Mouse (Mus musculus): ENCODE results near the gene Csf1. TPM values are rescaled to one million over a fixed set of nuclear protein-coding genes. Genes with fewer than 3 reads are reported as not detected.
"Not testable (repeated sequence)": the region's sequence is repeated elsewhere in the genome, so short reads cannot be mapped to it uniquely, and the experiment has no call there.

Gene Csf1
- polyA plus RNA-seq, 1 experiment, result 2.8 TPM

DNA sequence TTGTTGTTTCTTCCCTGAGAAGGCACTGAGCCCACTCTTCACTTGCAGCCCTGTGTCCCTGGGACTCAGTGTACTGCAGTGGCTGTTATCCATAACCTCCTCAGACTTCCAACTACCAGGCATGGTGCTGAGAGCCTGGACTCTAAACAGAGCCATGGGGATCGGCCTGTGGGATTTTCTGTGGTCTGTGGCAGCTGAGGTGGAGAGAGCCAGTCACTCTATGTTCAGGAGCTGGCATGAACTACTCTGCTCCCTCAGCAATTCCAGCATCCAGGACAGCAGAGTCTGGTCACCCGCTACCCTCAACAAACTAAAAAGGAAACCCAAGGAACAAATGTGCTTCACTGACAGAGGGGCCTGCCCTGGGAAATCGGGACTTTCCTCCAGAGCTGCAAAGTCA, 20.8 kb downstream of the Csf1 start:
- 0 out of 2 replicates have a peak overlapping the region, but pooled peaks have one; percentile 37 for H3K27ac ChIP-seq (ENCODE audit: control insufficient read depth, insufficient read depth, low read depth, low read length)
- no peak overlapping the region for H3K4me3 ChIP-seq (ENCODE audit: control insufficient read depth, low read depth, low read length)
- no peaks in the 10 kb centered on the region for H3K27me3 ChIP-seq (ENCODE audit: control insufficient read depth, insufficient read depth, low read length)
- H3K36me3 ChIP-seq (ENCODE audit: control insufficient read depth, insufficient read depth, low read length), result no peaks in the 10 kb centered on the region
- no peak for TF ChIP-seq CTCF (IDR thresholded peaks at IDR 0.05; ENCODE audit: control insufficient read depth, insufficient read depth, insufficient replicate concordance, low read depth, low read length)
- TF ChIP-seq POLR2A (IDR thresholded peaks at IDR 0.05; ENCODE audit: control insufficient read depth, low read depth, low read length), result no peak
- H3K4me1 ChIP-seq (ENCODE audit: control insufficient read depth, insufficient read depth, low read length), result peaks cover 24% of the 10 kb centered on the region

DNA sequence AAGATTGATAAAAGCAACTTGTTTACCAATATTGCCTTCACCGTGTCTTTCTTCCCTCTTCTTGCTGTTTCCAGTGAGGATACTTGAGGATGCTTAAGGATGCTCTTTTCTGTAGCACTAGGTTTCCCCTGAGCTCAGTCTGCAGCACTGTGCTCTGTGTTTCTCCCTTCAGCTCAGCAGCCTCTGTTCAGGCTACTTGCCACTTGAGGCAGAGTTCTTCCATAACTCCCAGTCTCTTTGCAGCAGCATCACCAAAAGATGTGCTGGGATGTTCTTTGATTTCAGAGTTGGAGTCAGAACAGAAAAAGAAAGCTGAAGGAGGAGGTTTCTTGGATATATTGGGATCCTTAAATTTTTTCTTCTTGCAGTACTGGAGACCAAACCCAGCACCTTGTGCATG, 21.6 kb downstream of the Csf1 start:
- TF ChIP-seq CTCF (IDR thresholded peaks at IDR 0.05; ENCODE audit: control insufficient read depth, insufficient read depth, insufficient replicate concordance, low read depth, low read length), result no peak
- no peak for TF ChIP-seq POLR2A (IDR thresholded peaks at IDR 0.05; ENCODE audit: control insufficient read depth, low read depth, low read length)
- Histone ChIP-seq H3K4me3 (ENCODE audit: control insufficient read depth, low read depth, low read length) (no peak overlapping the region), H3K27ac (ENCODE audit: control insufficient read depth, insufficient read depth, low read depth, low read length) (no peak overlapping the region), H3K36me3 (ENCODE audit: control insufficient read depth, insufficient read depth, low read length) (no peaks in the 10 kb centered on the region), H3K27me3 (ENCODE audit: control insufficient read depth, insufficient read depth, low read length) (no peaks in the 10 kb centered on the region), H3K4me1 (ENCODE audit: control insufficient read depth, insufficient read depth, low read length) (peaks cover 20% of the 10 kb centered on the region)

DNA sequence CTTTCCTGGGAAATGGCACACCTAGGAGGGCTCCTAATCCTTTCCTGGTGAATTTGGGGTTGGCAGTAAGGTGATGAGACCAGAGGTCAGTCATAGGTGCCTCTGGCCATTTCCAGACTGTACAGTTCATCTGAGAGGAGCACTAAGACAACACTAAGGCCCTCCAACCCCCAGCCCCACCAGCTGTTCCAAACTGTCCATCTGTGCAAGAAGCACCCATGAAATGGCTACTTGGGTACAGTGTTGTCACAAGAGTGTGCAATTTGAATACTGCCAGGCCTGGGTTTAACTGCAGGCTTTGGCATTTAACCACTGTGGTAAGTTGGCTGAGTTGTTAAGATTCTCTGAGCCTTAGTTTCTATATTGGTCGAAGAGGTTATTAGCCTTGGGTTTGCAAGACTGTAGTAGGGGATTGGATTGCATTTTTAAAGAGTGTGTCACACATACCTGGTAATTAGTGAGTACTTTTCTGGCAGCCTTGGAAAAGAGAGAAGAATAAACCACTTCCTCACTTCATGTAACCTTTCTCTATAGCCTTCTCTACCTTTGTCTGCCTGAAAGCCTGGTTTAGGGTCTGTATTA, 22.6 kb downstream of the Csf1 start:
- Histone ChIP-seq H3K36me3 (ENCODE audit: control insufficient read depth, insufficient read depth, low read length) (no peaks in the 10 kb centered on the region), H3K4me1 (ENCODE audit: control insufficient read depth, insufficient read depth, low read length) (peaks cover 11% of the 10 kb centered on the region), H3K4me3 (ENCODE audit: control insufficient read depth, low read depth, low read length) (no peak overlapping the region), H3K27me3 (ENCODE audit: control insufficient read depth, insufficient read depth, low read length) (no peaks in the 10 kb centered on the region), H3K27ac (ENCODE audit: control insufficient read depth, insufficient read depth, low read depth, low read length) (no peak overlapping the region)
- TF ChIP-seq POLR2A (IDR thresholded peaks at IDR 0.05; ENCODE audit: control insufficient read depth, low read depth, low read length), result no peak
- no peak for TF ChIP-seq CTCF (IDR thresholded peaks at IDR 0.05; ENCODE audit: control insufficient read depth, insufficient read depth, insufficient replicate concordance, low read depth, low read length)

DNA sequence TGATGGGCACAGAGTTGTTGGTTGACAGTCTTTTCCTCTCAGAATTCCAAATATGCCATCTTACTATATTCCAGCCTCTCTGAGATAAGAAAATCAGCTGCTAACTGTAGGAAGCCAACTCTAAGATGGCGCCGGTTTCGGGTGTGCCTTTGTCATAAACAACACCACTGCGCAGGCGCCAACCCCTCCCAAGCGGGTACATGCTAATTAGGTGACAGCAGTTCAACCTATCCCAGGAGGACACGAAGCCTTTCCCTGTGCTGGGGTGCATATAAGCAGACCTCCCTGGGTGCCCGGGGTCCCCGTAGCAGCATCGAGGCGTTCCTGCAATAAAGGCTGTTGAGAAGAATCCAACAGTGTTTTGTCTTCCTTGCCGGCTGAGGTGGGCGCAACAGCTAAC, 24.6 kb downstream of the Csf1 start:
- Histone ChIP-seq H3K27ac (ENCODE audit: control insufficient read depth, insufficient read depth, low read depth, low read length) (peak overlapping the region; percentile 66; the same call in 1 of the 2 replicates), H3K4me3 (ENCODE audit: control insufficient read depth, low read depth, low read length) (peak overlapping the region; percentile 74)
- peak; percentile 65 for TF ChIP-seq POLR2A (IDR thresholded peaks at IDR 0.05; ENCODE audit: control insufficient read depth, low read depth, low read length)
- H3K4me1 ChIP-seq (ENCODE audit: control insufficient read depth, insufficient read depth, low read length); H3K36me3 ChIP-seq (ENCODE audit: control insufficient read depth, insufficient read depth, low read length); H3K27me3 ChIP-seq (ENCODE audit: control insufficient read depth, insufficient read depth, low read length): not testable (repeated sequence)

DNA sequence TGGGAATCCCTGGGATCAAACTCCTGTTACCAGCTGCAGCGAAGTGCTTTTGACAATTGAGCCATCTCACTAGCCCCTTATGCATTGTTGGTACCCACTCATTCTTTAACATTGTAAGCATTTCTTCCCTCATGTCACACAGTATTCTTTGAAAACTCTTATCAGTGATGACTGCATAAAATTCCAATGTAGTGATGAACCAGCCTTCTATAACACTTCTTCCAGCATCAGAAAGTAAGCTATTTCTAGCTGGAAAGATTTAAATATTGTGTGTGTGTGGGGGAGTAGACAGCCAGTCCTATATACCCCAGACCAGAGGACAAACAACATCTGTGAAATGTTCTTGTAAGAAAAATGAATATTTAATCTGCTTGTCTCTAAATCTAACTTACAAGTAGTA, 26.9 kb downstream of the Csf1 start:
- Histone ChIP-seq H3K27ac (ENCODE audit: control insufficient read depth, insufficient read depth, low read depth, low read length) (no peak overlapping the region), H3K36me3 (ENCODE audit: control insufficient read depth, insufficient read depth, low read length) (no peaks in the 10 kb centered on the region), H3K4me1 (ENCODE audit: control insufficient read depth, insufficient read depth, low read length) (no peaks in the 10 kb centered on the region), H3K27me3 (ENCODE audit: control insufficient read depth, insufficient read depth, low read length) (no peaks in the 10 kb centered on the region), H3K4me3 (ENCODE audit: control insufficient read depth, low read depth, low read length) (no peak overlapping the region)
- no peak for TF ChIP-seq CTCF (IDR thresholded peaks at IDR 0.05; ENCODE audit: control insufficient read depth, insufficient read depth, insufficient replicate concordance, low read depth, low read length)
- TF ChIP-seq POLR2A (IDR thresholded peaks at IDR 0.05; ENCODE audit: control insufficient read depth, low read depth, low read length), result no peak

DNA sequence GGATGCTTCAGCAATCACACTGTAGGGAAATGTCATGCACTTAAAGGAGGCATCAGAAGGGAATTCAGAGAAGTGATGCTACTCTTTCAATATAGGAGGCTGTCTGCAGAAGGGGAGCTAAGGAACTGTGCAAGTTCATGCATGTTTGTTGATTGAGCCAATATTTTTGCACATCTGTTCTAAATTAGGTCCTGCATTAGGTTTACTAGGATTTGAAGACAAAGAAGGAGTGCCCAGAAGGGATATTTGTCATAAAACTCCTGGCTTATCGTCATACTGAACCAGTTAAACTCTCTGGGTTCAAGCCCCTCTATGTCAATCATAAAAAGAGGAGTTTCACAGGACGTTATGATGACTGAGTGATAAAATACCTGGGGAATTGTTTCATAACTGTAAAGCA, 30.0 kb downstream of the Csf1 start:
- H3K27me3 ChIP-seq (ENCODE audit: control insufficient read depth, insufficient read depth, low read length), result no peaks in the 10 kb centered on the region
- TF ChIP-seq CTCF (IDR thresholded peaks at IDR 0.05; ENCODE audit: control insufficient read depth, insufficient read depth, insufficient replicate concordance, low read depth, low read length), result no peak
- TF ChIP-seq POLR2A (IDR thresholded peaks at IDR 0.05; ENCODE audit: control insufficient read depth, low read depth, low read length), result no peak
- H3K27ac ChIP-seq (ENCODE audit: control insufficient read depth, insufficient read depth, low read depth, low read length), result no peak overlapping the region

DNA sequence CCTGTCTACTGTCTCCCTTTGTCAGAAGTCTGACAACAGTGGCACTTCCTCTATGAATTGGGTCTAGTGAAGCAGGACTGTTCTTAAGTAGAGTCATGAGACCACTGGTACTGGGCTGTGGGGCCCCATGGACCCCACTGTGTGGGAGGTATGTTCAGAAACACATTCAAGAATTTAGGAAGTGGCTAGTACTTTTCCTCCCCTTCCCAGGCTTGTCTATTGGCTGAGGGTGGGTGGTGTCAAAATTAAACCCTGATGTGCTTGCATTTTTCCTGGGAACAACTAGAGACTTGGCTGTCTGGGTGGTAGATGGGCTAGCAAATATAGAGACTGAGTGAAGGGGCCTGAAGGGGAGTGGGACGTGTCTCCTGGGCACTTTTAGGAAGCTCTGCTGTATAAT, 31.8 kb downstream of the Csf1 start:
- no peaks in the 10 kb centered on the region for H3K4me1 ChIP-seq (ENCODE audit: control insufficient read depth, insufficient read depth, low read length)
- H3K36me3 ChIP-seq (ENCODE audit: control insufficient read depth, insufficient read depth, low read length), result no peaks in the 10 kb centered on the region
- H3K4me3 ChIP-seq (ENCODE audit: control insufficient read depth, low read depth, low read length), result no peak overlapping the region; the same call in 1 of the 2 replicates
- no peak for TF ChIP-seq CTCF (IDR thresholded peaks at IDR 0.05; ENCODE audit: control insufficient read depth, insufficient read depth, insufficient replicate concordance, low read depth, low read length)
- no peak for TF ChIP-seq POLR2A (IDR thresholded peaks at IDR 0.05; ENCODE audit: control insufficient read depth, low read depth, low read length)
- H3K27ac ChIP-seq (ENCODE audit: control insufficient read depth, insufficient read depth, low read depth, low read length), result no peak overlapping the region
- H3K27me3 ChIP-seq (ENCODE audit: control insufficient read depth, insufficient read depth, low read length), result no peaks in the 10 kb centered on the region

More for the DNA sequence above, 30.0 kb downstream of the Csf1 start:
- Histone ChIP-seq H3K4me1 (ENCODE audit: control insufficient read depth, insufficient read depth, low read length) (no peaks in the 10 kb centered on the region), H3K4me3 (ENCODE audit: control insufficient read depth, low read depth, low read length) (no peak overlapping the region), H3K36me3 (ENCODE audit: control insufficient read depth, insufficient read depth, low read length) (no peaks in the 10 kb centered on the region)

DNA sequence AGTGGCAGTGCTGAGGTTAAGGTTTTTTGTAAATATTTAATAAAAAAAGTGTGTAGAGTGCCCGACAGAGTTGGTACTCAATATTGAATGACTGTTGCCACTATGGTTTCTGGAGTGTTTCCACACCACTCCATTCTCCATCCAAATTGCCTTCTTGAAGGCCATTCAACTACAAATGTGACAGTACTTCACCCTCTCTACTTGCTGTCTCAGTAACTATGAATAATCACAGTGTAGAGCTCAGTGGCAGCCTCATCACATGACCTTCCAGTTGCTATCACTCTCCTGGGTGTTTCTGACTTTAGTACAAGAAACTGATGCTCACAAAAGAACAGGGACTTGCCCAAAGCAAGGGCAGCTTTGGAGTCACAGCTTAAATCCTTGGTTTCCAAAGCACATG, 44.3 kb downstream of the Csf1 start:
- no peak overlapping the region for H3K27ac ChIP-seq (ENCODE audit: control insufficient read depth, insufficient read depth, low read depth, low read length)
- no peaks in the 10 kb centered on the region for H3K4me1 ChIP-seq (ENCODE audit: control insufficient read depth, insufficient read depth, low read length)
- H3K27me3 ChIP-seq (ENCODE audit: control insufficient read depth, insufficient read depth, low read length), result no peaks in the 10 kb centered on the region
- TF ChIP-seq CTCF (IDR thresholded peaks at IDR 0.05; ENCODE audit: control insufficient read depth, insufficient read depth, insufficient replicate concordance, low read depth, low read length) (no peak), POLR2A (IDR thresholded peaks at IDR 0.05; ENCODE audit: control insufficient read depth, low read depth, low read length) (no peak)
- no peak overlapping the region for H3K4me3 ChIP-seq (ENCODE audit: control insufficient read depth, low read depth, low read length)
- no peaks in the 10 kb centered on the region for H3K36me3 ChIP-seq (ENCODE audit: control insufficient read depth, insufficient read depth, low read length)
